Mouse (Mus musculus) testis, adult 2 months (tissue): ENCODE data around the gene Hist1h4f.
"Not testable (repeated sequence)": the region's sequence is repeated elsewhere in the genome, so short reads cannot be mapped to it uniquely, and the experiment has no call there.

ENCODE experiments used
- CTCF ChIP-seq: fragments of 200-500 bp; IDR thresholded peaks from 2 replicates; pipeline ENCODE4 v1.5.1; 2012; ENCODE audit warnings: low read depth, mild to moderate bottlenecking, inconsistent platforms, low read length, moderate library complexity; ENCODE audit not compliant: control insufficient read depth, insufficient read depth, insufficient replicate concordance
- POLR2A ChIP-seq: fragments of 200-500 bp; IDR thresholded peaks from 2 replicates; pipeline ENCODE4 v1.6.1; 2012; ENCODE audit warnings: low read depth, mild to moderate bottlenecking, inconsistent platforms, low read length, moderate library complexity; ENCODE audit not compliant: control insufficient read depth

- not testable (repeated sequence) for TF ChIP-seq CTCF, POLR2A
Measured at GRCm38 (mm10) chr13:23561531-23561882, 10.1 kb upstream of the Hist1h4f start.
